Mouse (Mus musculus) sigmoid colon, adult 10 weeks (tissue): ENCODE data around the gene Zfp418. TPM values are rescaled to one million over a fixed set of nuclear protein-coding genes. Genes with fewer than 3 reads are reported as not detected.

Experiments
- polyA plus RNA-seq: library from polyadenylated mRNA; stranded (reverse); fragments of 350-450 nt; fragmentation: Illumina TruSeq; extraction: RNeasy Lipid Tissue Mini Kit (QIAGEN cat#74804); gene quantifications from one replicate; pipeline ENCODE4 v1.2.3, GENCODE M21; 2014; ENCODE audit warnings: low read depth, low replicate concordance

Gene Zfp418
- 6.9 TPM for polyA plus RNA-seq

GRCm38 (mm10) chr7:7171227-7172147 is at the start of gene Zfp418:
TSS of gene Zfp418 (plus strand) at chr7:7171330.

GRCm38 (mm10) chr7:7136379-7136866 is 34.7 kb upstream of the Zfp418 start, which contains the start of gene Zfp773:
TSS of gene Zfp773 (minus strand) at chr7:7136755.

DNA sequence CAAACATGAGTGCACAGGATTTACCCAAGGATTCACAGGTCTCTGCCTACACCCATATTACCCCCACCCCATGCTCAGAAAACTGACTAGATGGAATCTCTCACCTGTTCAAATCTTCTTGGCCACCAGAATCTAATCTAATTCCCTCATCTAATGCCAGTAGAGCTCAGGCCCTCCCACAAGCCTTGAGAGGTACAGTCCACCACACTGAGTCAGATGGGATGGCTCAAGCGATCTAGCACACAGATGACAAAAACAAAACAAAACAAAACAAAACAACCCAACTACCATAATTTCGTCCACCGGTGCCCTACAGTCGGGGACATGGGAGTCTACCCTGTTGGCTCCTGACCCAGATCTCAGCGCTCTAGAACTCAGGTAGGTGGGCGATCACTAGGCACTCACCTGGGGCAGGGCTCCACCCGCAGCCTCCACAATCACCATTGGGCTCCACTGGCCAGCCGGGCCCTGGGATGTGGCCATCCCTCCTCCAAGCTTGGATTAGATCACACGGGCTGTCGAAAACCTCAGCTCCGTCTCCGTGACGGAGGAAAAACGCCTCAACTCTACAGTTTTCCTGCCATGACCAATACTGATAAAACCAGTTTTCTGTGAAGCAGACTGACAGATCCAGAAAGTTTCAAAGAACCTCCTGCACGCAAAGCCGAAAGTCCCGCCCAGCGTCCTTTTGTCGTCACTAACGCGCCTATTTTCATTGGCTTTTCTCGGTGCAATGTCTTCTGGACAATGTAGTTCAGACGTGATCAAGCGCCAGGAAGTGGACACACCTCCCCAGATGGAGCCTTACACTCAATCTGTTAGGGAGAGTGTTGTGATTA is 38.4 kb downstream of the Zfp418 start, which contains the start of gene Zfp772:
TSS of gene Zfp772 (minus strand) at position 686 of the 839 bp plus-strand sequence.

Other genes starting within 250 kb of the Zfp418 start
- not detected for gene Aurkc, start 176.0 kb upstream of the Zfp418 start, polyA plus RNA-seq
- gene Zfp954, start 49.8 kb upstream of the Zfp418 start, polyA plus RNA-seq, result 9.6 TPM
- gene Zfp773, start 34.6 kb upstream of the Zfp418 start, polyA plus RNA-seq, result 2.7 TPM
- gene Zfp772, start 38.7 kb downstream of the Zfp418 start, polyA plus RNA-seq, result 11.0 TPM
- 11.0 TPM for gene Vmn2r29, start 76.0 kb downstream of the Zfp418 start, polyA plus RNA-seq
- 11.6 TPM for gene Gm45844, start 107.0 kb downstream of the Zfp418 start, polyA plus RNA-seq
- gene Clcn4, start 129.5 kb downstream of the Zfp418 start, polyA plus RNA-seq, result 124 TPM
- gene Vmn2r30, start 166.3 kb downstream of the Zfp418 start, polyA plus RNA-seq, result not detected
- gene Gm45783, start 203.2 kb downstream of the Zfp418 start, polyA plus RNA-seq, result not detected
- not detected for gene Vmn2r31, start 228.4 kb downstream of the Zfp418 start, polyA plus RNA-seq